Mouse (Mus musculus) liver, postnatal 0 days (tissue): Measurements from ENCODE around the gene Ern1. TPM values are rescaled to one million over a fixed set of nuclear protein-coding genes. Genes with fewer than 3 reads are reported as not detected.
A peak's percentile ranks its signal among the peaks of the same experiment; 100 is the strongest.
"Not testable (repeated sequence)": the region's sequence is repeated elsewhere in the genome, so short reads cannot be mapped to it uniquely, and the experiment has no call there.

Experiments
- ATAC-seq: fragments of 200-750 bp; cut with Nextera tagmentation; 2 replicates; pipeline ENCODE4 v1.8.0; 2017; ENCODE audit warnings: mild to moderate bottlenecking, moderate library complexity
- DNase-seq: peaks from one replicate; pipeline ENCODE4 v3.0.0-alpha.2; 2016
- H3K27ac ChIP-seq: fragments of 300-500 bp; sonication (generic); 2 replicates; pipeline ENCODE4 v1.5.1; 2014; ENCODE audit warnings: antibody characterized with exemption, moderate library complexity, mild to moderate bottlenecking, low read depth
- H3K27me3 ChIP-seq: fragments of 300-500 bp; sonication (generic); 2 replicates; pipeline ENCODE4 v1.6.1; 2014; ENCODE audit warnings: low read length, control low read depth, mixed read lengths; ENCODE audit not compliant: insufficient read depth
- H3K36me3 ChIP-seq: fragments of 300-500 bp; sonication (generic); replicated peaks from 2 replicates; pipeline ENCODE4 v1.6.1; 2014; ENCODE audit warnings: mild to moderate bottlenecking, control low read depth, low read length, moderate library complexity, mixed read lengths; ENCODE audit not compliant: insufficient read depth
- H3K4me1 ChIP-seq: fragments of 300-500 bp; sonication (generic); 2 replicates; pipeline ENCODE4 v1.6.1; 2014; ENCODE audit warnings: antibody characterized with exemption, mild to moderate bottlenecking, control low read depth; ENCODE audit not compliant: insufficient read depth
- H3K4me2 ChIP-seq: fragments of 300-500 bp; sonication (generic); 2 replicates; pipeline ENCODE4 v1.6.1; 2014; ENCODE audit warnings: low read depth, mild to moderate bottlenecking, low read length, moderate library complexity, mixed read lengths
- H3K4me3 ChIP-seq: fragments of 300-500 bp; sonication (generic); 2 replicates; pipeline ENCODE4 v1.5.1; 2014; ENCODE audit warnings: low read depth, low read length
- H3K9ac ChIP-seq: fragments of 300-500 bp; sonication (generic); replicated peaks from 2 replicates; pipeline ENCODE4 v1.6.1; 2014; ENCODE audit warnings: mild to moderate bottlenecking, moderate library complexity
- H3K9me3 ChIP-seq: fragments of 300-500 bp; sonication (generic); 2 replicates; pipeline ENCODE4 v1.6.1; 2016; ENCODE audit warnings: mild to moderate bottlenecking, control low read depth, low read length, mixed read lengths
- CTCF ChIP-seq: sonication (generic); IDR thresholded peaks from 2 replicates; pipeline ENCODE4 v1.5.1; 2016; ENCODE audit warnings: antibody characterized with exemption, low read depth
- EP300 ChIP-seq: IDR thresholded peaks from 2 replicates; pipeline ENCODE4 v1.6.1; 2016; ENCODE audit warnings: antibody characterized with exemption, low read depth, mild to moderate bottlenecking
- WGBS: fragments of 180-500 bp; shearing (Covaris S2); extraction: QIAGEN DNeasy Blood & Tissue Kit; methylation state at CpG from one replicate; pipeline ENCODE4 v1.1.7; 2014; ENCODE audit not compliant: insufficient replicate concordance; 5-methylcytosine and 5-hydroxymethylcytosine counted together
- polyA plus RNA-seq: library from polyadenylated mRNA; unstranded; fragments of >200 nt; fragmentation: Nextera tagmentation; extraction: Ambion mirVana; gene quantifications from 2 replicates; pipeline ENCODE4 v1.2.1, GENCODE M21; 2015

Gene Ern1
- polyA plus RNA-seq, 1 experiment from 2014 or later, result 2.9 TPM

- TF ChIP-seq EP300 (peak; percentile 49; the same call in 1 of the 2 replicates), CTCF (no peak)
- peak overlapping the region; percentile 86 for H3K9ac ChIP-seq
- DNase-seq (peak; percentile 57), ATAC-seq (peak; percentile 55)
- WGBS, result 3% methylated on average over 22 of the region's 22 CpGs
- peaks cover 7% of the 10 kb centered on the region; the same call in 1 of the 2 replicates for H3K36me3 ChIP-seq
- peak overlapping the region; percentile 94 for H3K27ac ChIP-seq
- peaks cover 5% of the 10 kb centered on the region; the same call in 1 of the 2 replicates for H3K4me1 ChIP-seq
- no peaks in the 10 kb centered on the region for H3K27me3 ChIP-seq
- peak overlapping the region; percentile 89 for H3K4me2 ChIP-seq
- peak overlapping the region; percentile 92 for H3K4me3 ChIP-seq
- H3K9me3 ChIP-seq, result no peaks in the 10 kb centered on the region
Observed at GRCm38 (mm10) chr11:106501308-106502158, 13.9 kb upstream of the Ern1 start.

- under 1% methylated on average over 52 of the region's 55 CpGs for WGBS
- TF ChIP-seq EP300, result peak; percentile 38; the same call in 1 of the 2 replicates
- TF ChIP-seq CTCF, result no peak
- no peaks in the 10 kb centered on the region for H3K27me3 ChIP-seq
- 0 out of 2 replicates have a peak, but pooled peaks cover 2% of the 10 kb centered on the region for H3K36me3 ChIP-seq
- peaks cover 5% of the 10 kb centered on the region; the same call in 1 of the 2 replicates for H3K4me1 ChIP-seq
- peak overlapping the region; percentile 86 for H3K9ac ChIP-seq
- peak overlapping the region; percentile 92 for H3K4me3 ChIP-seq
- ATAC-seq, result peak; percentile 97
- H3K9me3 ChIP-seq, result no peaks in the 10 kb centered on the region
- DNase-seq, result peak; percentile 92
- H3K27ac ChIP-seq, result peak overlapping the region; percentile 94
- H3K4me2 ChIP-seq, result peak overlapping the region; percentile 89
Observed at GRCm38 (mm10) chr11:106500393-106501307, 13.0 kb upstream of the Ern1 start.

GRCm38 (mm10) chr11:106498739-106499379, 11.2 kb upstream of the Ern1 start:
- 48% methylated on average over 4 of the region's 4 CpGs for WGBS
- TF ChIP-seq CTCF (0 out of 2 replicates have a peak, but pooled peaks have one; percentile 2), EP300 (no peak)
- Histone ChIP-seq H3K27ac (no peak overlapping the region), H3K4me3 (no peak overlapping the region), H3K36me3 (0 out of 2 replicates have a peak, but pooled peaks cover 2% of the 10 kb centered on the region), H3K4me2 (no peak overlapping the region), H3K9ac (no peak overlapping the region), H3K27me3 (no peaks in the 10 kb centered on the region), H3K4me1 (peaks cover 8% of the 10 kb centered on the region), H3K9me3 (no peaks in the 10 kb centered on the region)
- no peak for ATAC-seq
- DNase-seq, result no peak

GRCm38 (mm10) chr11:106497926-106498325, 10.3 kb upstream of the Ern1 start:
- Histone ChIP-seq H3K27me3 (no peaks in the 10 kb centered on the region), H3K4me3 (no peak overlapping the region), H3K4me2 (no peak overlapping the region), H3K36me3 (no peaks in the 10 kb centered on the region), H3K9ac (no peak overlapping the region), H3K27ac (no peak overlapping the region), H3K9me3 (no peaks in the 10 kb centered on the region), H3K4me1 (peaks cover 8% of the 10 kb centered on the region)
- ATAC-seq (no peak), DNase-seq (no peak)
- TF ChIP-seq EP300 (no peak), CTCF (peak; percentile 10; the same call in 1 of the 2 replicates)
- 58% methylated on average over 2 of the region's 2 CpGs for WGBS

- not testable (repeated sequence) for H3K4me3 ChIP-seq, H3K27me3 ChIP-seq, H3K9me3 ChIP-seq, H3K4me1 ChIP-seq, H3K9ac ChIP-seq, H3K27ac ChIP-seq, DNase-seq, ATAC-seq, H3K4me2 ChIP-seq, H3K36me3 ChIP-seq
- 90% methylated on average over 2 of the region's 2 CpGs for WGBS
Observed at GRCm38 (mm10) chr11:106497009-106497408, 9.4 kb upstream of the Ern1 start.
